Mouse (Mus musculus) hindbrain, embryonic 14.5 days (tissue): Measurements from ENCODE around the gene Srsf3. TPM values are rescaled to one million over a fixed set of nuclear protein-coding genes. Genes with fewer than 3 reads are reported as not detected.
"Not testable (repeated sequence)": the region's sequence is repeated elsewhere in the genome, so short reads cannot be mapped to it uniquely, and the experiment has no call there.

Source experiments
- ATAC-seq: fragments of 200-750 bp; cut with Nextera tagmentation; 2 replicates; pipeline ENCODE4 v1.8.0; 2017; ENCODE audit warnings: moderate number of reproducible peaks, mild to moderate bottlenecking, moderate TSS enrichment, moderate library complexity; ENCODE audit not compliant: low FRiP score
- DNase-seq: peaks from one replicate; pipeline ENCODE4 v3.0.0-alpha.2; 2015; ENCODE audit warnings: low spot score
- H3K27ac ChIP-seq: fragments of 300-500 bp; sonication (generic); 2 replicates; pipeline ENCODE4 v1.5.1; 2014; ENCODE audit warnings: mild to moderate bottlenecking, moderate library complexity
- H3K27me3 ChIP-seq: fragments of 300-500 bp; sonication (generic); 2 replicates; pipeline ENCODE4 v1.6.1; 2014; ENCODE audit warnings: mild to moderate bottlenecking, low read length, mixed read lengths; ENCODE audit not compliant: control insufficient read depth, insufficient read depth
- H3K36me3 ChIP-seq: fragments of 300-500 bp; sonication (generic); replicated peaks from 2 replicates; pipeline ENCODE4 v1.6.1; 2014; ENCODE audit not compliant: control insufficient read depth, insufficient read depth
- H3K4me1 ChIP-seq: fragments of 300-500 bp; sonication (generic); replicated peaks from 2 replicates; pipeline ENCODE4 v1.6.1; 2014; ENCODE audit warnings: antibody characterized with exemption, low read length, mixed read lengths; ENCODE audit not compliant: control insufficient read depth, insufficient read depth
- H3K4me2 ChIP-seq: fragments of 300-500 bp; sonication (generic); replicated peaks from 2 replicates; pipeline ENCODE4 v1.6.1; 2014; ENCODE audit warnings: mild to moderate bottlenecking, moderate library complexity
- H3K4me3 ChIP-seq: fragments of 300-500 bp; sonication (generic); replicated peaks from 2 replicates; pipeline ENCODE4 v1.5.1; 2014; ENCODE audit warnings: mild to moderate bottlenecking, low read length
- H3K9ac ChIP-seq: fragments of 300-500 bp; sonication (generic); 2 replicates; pipeline ENCODE4 v1.6.1; 2014
- H3K9me3 ChIP-seq: fragments of 300-500 bp; sonication (generic); 2 replicates; pipeline ENCODE4 v1.6.1; 2016; ENCODE audit warnings: low read length; ENCODE audit not compliant: control insufficient read depth
- WGBS: fragments of 180-500 bp; shearing (Covaris S2); extraction: QIAGEN DNeasy Blood & Tissue Kit; methylation state at CpG from one replicate; pipeline ENCODE4 v1.1.7; 2014; 5-methylcytosine and 5-hydroxymethylcytosine counted together
- polyA plus RNA-seq: library from polyadenylated mRNA; unstranded; fragments of >200 nt; fragmentation: Nextera tagmentation; extraction: Ambion mirVana; gene quantifications from 2 replicates; pipeline ENCODE4 v1.2.1, GENCODE M21; 2014

Gene Srsf3
- polyA plus RNA-seq, 1 experiment from 2014 or later: 446 TPM

DNA sequence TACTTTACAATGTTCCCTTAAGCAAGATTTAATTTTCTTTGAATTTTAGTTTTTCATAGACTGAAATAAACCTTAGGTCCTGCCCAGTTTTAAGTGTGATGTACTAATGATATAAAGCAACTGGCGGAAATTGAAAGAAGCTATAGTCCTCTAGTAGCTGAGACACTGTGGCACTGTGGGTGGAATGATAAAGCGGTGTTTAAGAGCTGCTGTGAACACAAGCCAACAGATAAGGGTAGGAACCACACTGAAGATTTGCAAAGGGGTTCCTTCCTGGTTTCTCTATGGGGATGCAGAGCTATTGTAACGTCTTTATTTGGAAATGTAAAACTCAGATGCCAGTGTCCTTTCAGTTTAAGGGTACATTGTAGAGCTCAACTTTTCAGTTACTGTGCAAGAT is 9.2 kb downstream of the Srsf3 start:
- H3K4me3 ChIP-seq, H3K27ac ChIP-seq, ATAC-seq, H3K9ac ChIP-seq, H3K4me2 ChIP-seq, H3K27me3 ChIP-seq, DNase-seq, H3K9me3 ChIP-seq: not testable (repeated sequence)
- H3K4me1 ChIP-seq: peaks cover 12% of the 10 kb centered on the region; the same call in 1 of the 2 replicates
- 92% methylated on average over 3 of the region's 3 CpGs for WGBS
- H3K36me3 ChIP-seq: peaks cover 97% of the 10 kb centered on the region

DNA sequence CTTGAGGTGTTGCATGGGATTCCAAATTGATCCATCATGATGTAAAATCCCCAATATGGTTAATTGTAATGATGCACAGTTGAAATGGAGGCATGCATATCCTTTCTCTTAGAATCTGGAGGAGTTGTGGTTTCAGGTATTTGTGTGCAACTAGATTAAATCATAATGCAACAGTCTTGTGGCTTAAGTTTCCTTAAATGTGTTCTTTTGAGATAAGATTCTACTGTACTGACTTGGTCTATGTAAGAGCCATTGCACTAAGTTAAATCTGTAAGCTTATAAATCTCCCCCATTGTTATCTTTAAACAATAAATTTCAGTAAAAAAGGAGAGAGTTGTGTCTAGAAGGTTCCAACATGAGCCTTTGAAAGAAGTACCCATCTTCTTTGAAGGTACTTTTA is 10.1 kb downstream of the Srsf3 start:
- H3K4me2 ChIP-seq: no peak overlapping the region
- ATAC-seq (no peak), DNase-seq (no peak)
- peaks cover 96% of the 10 kb centered on the region for H3K36me3 ChIP-seq
- H3K27me3 ChIP-seq: no peaks in the 10 kb centered on the region
- no peak overlapping the region for H3K27ac ChIP-seq
- no peak overlapping the region for H3K4me3 ChIP-seq
- H3K9ac ChIP-seq: no peak overlapping the region
- no peaks in the 10 kb centered on the region for H3K9me3 ChIP-seq
- peaks cover 3% of the 10 kb centered on the region; the same call in 1 of the 2 replicates for H3K4me1 ChIP-seq

DNA sequence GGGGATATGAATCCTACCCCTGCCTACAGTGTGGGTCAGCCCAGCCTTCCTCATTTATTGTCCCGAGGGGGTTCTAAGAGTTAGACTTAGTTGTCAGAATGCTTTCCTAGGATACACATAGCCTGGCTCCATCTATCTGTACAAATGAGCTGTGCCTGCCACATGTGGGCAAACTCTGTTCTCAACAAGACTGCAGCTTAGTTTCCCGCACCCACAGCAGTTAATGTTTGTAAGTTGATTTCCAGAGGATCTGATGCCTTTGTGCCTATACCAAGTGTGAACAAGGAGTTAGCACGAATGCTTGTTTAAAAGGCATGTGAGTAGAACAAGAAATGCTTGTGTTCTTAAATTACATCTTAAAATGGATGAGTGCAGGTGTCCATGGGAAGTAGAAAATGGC is 11.2 kb downstream of the Srsf3 start:
- H3K9me3 ChIP-seq: no peaks in the 10 kb centered on the region
- H3K27ac ChIP-seq: no peak overlapping the region
- H3K36me3 ChIP-seq: peaks cover 93% of the 10 kb centered on the region
- no peak for DNase-seq
- no peak for ATAC-seq
- no peaks in the 10 kb centered on the region for H3K27me3 ChIP-seq
- H3K4me1 ChIP-seq: no peaks in the 10 kb centered on the region
- no peak overlapping the region for H3K4me2 ChIP-seq
- H3K4me3 ChIP-seq: no peak overlapping the region
- H3K9ac ChIP-seq: no peak overlapping the region
- WGBS: 86% methylated on average over 3 of the region's 3 CpGs

DNA sequence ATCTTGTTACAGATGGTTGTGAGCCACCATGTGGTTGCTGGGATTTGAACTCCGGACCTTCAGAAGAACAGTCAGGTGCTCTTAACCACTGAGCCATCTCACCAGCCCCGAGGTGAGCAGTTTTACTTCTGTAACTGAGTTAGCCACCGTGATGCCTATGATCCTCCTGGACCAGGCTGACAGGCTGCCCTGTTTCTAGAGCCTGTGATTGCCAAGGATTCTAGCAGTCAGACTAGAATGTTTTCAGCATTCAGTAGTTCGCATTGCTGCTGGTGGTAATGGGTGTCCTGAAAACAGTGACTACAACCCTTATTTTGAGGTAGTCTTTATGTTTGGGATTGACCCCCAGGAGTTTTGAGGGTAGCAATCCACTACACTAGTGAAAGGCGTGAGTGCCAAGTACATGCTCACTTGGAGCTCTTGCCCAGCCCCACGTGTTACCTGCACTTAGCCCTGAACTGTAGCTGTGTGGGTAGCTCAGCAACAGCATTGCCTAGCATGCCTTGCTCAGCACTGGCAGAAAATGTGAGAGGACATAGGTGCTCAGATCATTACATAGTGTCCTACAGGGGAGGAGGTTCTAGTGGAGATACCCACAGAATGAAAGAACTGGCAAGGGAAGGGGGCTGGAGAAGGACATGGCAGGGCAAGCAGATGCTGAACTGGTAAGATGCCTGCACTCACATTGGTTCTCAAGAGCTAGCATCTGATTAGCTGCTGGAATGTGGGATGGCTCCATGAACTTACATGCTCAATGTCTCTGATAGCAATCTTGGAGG is 11.9 kb downstream of the Srsf3 start:
- H3K27me3 ChIP-seq: no peaks in the 10 kb centered on the region
- no peak overlapping the region for H3K4me2 ChIP-seq
- DNase-seq: no peak
- no peaks in the 10 kb centered on the region for H3K9me3 ChIP-seq
- no peak overlapping the region for H3K4me3 ChIP-seq
- ATAC-seq: no peak
- no peaks in the 10 kb centered on the region for H3K4me1 ChIP-seq
- no peak overlapping the region for H3K9ac ChIP-seq
- H3K36me3 ChIP-seq: peaks cover 85% of the 10 kb centered on the region
- 86% methylated on average over 6 of the region's 6 CpGs for WGBS
- H3K27ac ChIP-seq: no peak overlapping the region; the same call in 1 of the 2 replicates

DNA sequence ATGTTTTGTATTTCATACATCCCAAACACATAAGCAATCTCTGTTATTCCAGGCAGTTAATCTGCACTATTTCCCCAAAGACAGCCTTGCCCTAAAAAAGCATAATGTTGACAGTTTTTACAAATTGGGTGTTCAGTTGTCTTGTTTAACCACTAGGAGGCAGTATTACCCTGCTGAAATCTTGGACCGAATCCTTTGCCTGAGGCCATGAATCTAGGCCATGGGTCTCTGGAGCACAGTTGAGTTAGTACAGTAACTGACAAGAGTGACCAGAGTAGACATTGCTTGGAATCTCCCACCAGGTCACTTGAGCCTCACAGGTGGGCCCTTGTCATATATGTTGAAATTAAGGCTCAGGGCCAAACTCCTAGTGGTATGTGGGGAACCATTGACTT is 12.5 kb downstream of the Srsf3 start:
- no peak overlapping the region for H3K4me2 ChIP-seq
- no peak overlapping the region for H3K4me3 ChIP-seq
- 55% methylated on average over 1 of the region's 1 CpGs for WGBS
- ATAC-seq (no peak), DNase-seq (peak; percentile 64)
- no peaks in the 10 kb centered on the region for H3K9me3 ChIP-seq
- H3K36me3 ChIP-seq: peaks cover 79% of the 10 kb centered on the region
- no peak overlapping the region; the same call in 1 of the 2 replicates for H3K27ac ChIP-seq
- H3K9ac ChIP-seq: no peak overlapping the region
- H3K4me1 ChIP-seq: no peaks in the 10 kb centered on the region
- no peaks in the 10 kb centered on the region for H3K27me3 ChIP-seq

DNA sequence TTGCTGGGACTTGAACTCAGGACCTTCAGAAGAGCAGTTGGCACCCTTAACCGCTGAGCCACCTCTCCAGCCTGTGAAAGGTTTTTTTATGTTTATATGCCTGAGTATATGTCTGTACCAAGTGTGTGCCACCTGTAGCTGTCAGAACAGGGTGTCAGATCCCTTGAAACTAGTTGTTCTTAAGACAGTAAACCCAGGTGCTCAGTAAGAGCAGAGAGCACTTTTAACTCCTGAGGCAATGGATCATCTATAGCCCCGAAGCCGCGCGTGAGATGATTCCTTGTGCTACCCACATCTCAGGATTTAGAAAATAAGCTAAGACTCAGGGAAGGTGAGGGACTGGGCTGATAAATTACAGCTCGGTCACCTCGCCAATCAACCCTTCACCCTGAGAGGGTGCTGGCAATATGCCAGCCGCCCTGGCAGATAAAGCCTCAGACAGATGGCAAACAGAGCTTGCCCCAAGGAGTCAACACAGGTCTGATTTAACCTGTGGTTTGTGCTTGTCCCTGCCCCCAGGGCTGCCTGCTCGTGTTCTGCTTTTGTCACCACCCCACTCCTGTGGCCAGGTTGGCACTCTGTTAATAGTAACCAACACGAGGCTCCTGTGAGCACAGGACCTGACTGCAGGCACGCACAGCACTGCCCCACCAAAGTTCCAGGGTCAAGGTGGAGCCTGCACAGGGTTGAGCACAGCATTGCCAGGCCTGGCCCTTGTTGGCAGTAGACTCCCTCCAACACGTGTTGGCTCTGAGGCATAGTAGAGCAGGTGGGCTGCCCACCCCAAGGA is 13.5 kb downstream of the Srsf3 start:
- Histone ChIP-seq H3K4me1 (0 out of 2 replicates have a peak, but pooled peaks cover 3% of the 10 kb centered on the region), H3K36me3 (peaks cover 69% of the 10 kb centered on the region), H3K27me3 (no peaks in the 10 kb centered on the region), H3K9ac (no peak overlapping the region), H3K27ac (no peak overlapping the region), H3K4me2 (no peak overlapping the region), H3K4me3 (no peak overlapping the region), H3K9me3 (no peaks in the 10 kb centered on the region)
- 69% methylated on average over 12 of the region's 12 CpGs for WGBS
- DNase-seq (no peak), ATAC-seq (no peak; the same call in 1 of the 2 replicates)

DNA sequence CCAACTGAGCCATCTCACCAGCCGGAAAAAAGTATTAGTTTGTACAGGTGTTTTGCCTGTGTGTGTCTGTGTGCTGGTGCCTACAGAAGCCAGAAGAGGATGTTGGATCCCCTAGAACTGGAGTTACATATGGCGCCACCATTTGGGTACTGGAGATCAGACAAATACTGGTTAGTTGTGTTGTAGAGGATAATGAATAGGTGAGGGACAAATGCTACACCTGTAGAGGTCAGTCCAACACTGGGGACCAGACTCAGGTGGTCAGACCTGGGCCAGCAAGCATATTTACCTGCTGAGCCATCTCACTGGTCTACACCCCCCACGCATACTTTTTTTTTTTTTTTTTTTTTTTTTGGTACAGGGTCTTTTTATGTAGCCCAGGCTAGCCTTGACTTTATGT is 14.4 kb downstream of the Srsf3 start:
- no peak for DNase-seq
- no peaks in the 10 kb centered on the region for H3K9me3 ChIP-seq
- no peaks in the 10 kb centered on the region for H3K27me3 ChIP-seq
- no peak overlapping the region for H3K4me3 ChIP-seq
- no peak overlapping the region for H3K27ac ChIP-seq
- ATAC-seq: no peak
- 0 out of 2 replicates have a peak, but pooled peaks cover 3% of the 10 kb centered on the region for H3K4me1 ChIP-seq
- WGBS: 92% methylated on average over 3 of the region's 3 CpGs
- peaks cover 62% of the 10 kb centered on the region for H3K36me3 ChIP-seq
- no peak overlapping the region for H3K9ac ChIP-seq
- no peak overlapping the region for H3K4me2 ChIP-seq

DNA sequence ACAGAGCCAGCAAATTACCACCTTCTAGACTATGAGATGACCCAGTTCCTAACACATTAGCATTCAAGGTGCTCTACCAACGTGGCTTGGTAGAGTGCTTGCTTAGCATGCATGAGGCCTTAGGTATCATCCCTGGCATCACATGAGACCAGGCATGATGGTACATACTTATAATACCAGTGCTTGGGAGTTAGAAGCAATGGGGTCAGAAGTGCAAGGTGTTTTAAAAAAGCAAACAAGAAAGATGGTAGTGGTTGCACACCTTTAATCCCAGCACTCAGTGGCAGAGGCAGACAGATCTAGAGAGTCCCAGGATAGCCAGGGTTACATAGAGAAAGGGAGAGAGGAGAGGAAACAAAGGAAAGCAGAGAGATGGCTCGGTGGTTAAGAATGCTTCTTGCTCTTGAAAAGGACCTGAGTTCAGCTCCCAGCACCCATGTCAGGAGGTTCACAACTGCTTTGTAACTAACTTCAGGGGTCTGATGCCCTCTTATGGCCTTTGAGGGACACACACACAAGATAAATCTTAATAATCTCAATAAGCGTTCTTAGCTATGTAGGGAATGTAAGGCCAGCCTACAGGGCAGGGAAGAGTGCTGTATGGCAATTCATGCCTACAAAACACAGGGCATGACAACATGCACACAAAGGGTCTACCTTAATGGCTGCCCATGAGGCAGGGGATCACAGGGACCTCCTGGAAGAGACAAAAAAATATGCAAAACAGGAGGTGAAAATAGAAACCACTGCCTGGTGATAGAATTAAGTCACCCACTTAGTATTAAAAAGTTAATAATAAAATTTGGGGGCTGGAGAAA is 15.5 kb downstream of the Srsf3 start:
- ATAC-seq (no peak), DNase-seq (no peak)
- Histone ChIP-seq H3K27me3 (no peaks in the 10 kb centered on the region), H3K4me3 (no peak overlapping the region), H3K36me3 (peaks cover 52% of the 10 kb centered on the region), H3K4me2 (no peak overlapping the region), H3K9me3 (no peaks in the 10 kb centered on the region), H3K4me1 (0 out of 2 replicates have a peak, but pooled peaks cover 3% of the 10 kb centered on the region), H3K9ac (no peak overlapping the region), H3K27ac (no peak overlapping the region)
- WGBS: 69% methylated on average over 3 of the region's 3 CpGs
